Mouse (Mus musculus) right cerebral cortex, adult 18-20 months (tissue): ENCODE measurements around the gene Wfdc5.

Experiments used
- DNase-seq: peaks from one replicate; pipeline ENCODE4 v3.0.0; 2022; ENCODE audit warnings: mixed read lengths

Gene Wfdc5

GRCm38 (mm10) chr2:164126533-164126955, 56.0 kb downstream of the Wfdc5 start:
- peak; percentile 79 for DNase-seq
